Comparison of ENCODE assay signal across 8 mouse cellular contexts in genomic region chr1:86434439-86435201, GRCm38 (mm10). TPM values are rescaled to one million over a fixed set of nuclear protein-coding genes. Genes with fewer than 3 reads are reported as not detected.
DNase-seq lines count a peak whose midpoint lies in the region; ATAC-seq and TF ChIP-seq lines count a peak whose summit lies in the region.

No protein-coding gene starts in this region.

- 7% methylated on average over 46 of the region's 46 CpGs for WGBS in bone marrow, adult 2 months
- WGBS in embryonic facial prominence, embryonic 15.5 days, result 2% methylated on average over 45 of the region's 46 CpGs
- WGBS in heart, embryonic 10.5 days, result 4% methylated on average over 46 of the region's 46 CpGs
- WGBS in kidney, embryonic 15.5 days, result 4% methylated on average over 46 of the region's 46 CpGs

- H3K4me2 ChIP-seq in embryonic facial prominence, embryonic 15.5 days (replicated peaks), result peak overlapping the region; percentile 75
- peak overlapping the region; percentile 82 for H3K4me2 ChIP-seq in kidney, embryonic 15.5 days

- DNase-seq in 416B (ENCODE audit: low read depth), result peak; percentile 96
- DNase-seq in heart, embryonic 10.5 days (ENCODE audit: low spot score), result peak; percentile 100
- peak; percentile 99 for DNase-seq in liver
- DNase-seq in spleen, postnatal 4 days (ENCODE audit: low spot score in 2 of 2), result peak; percentile 97 to 99

- ATAC-seq in embryonic facial prominence, embryonic 15.5 days (ENCODE audit: insufficient number of reproducible peaks, low FRiP score, low TSS enrichment, low read depth), result peak; percentile 90
- ATAC-seq in kidney, embryonic 15.5 days (replicated peaks; ENCODE audit: low FRiP score), result peak; percentile 94
- peak; percentile 89 for ATAC-seq in monocyte, adult 5-6 weeks (replicated peaks; ENCODE audit: insufficient number of reproducible peaks, low FRiP score, low TSS enrichment, poor library complexity, severe bottlenecking)

- peaks cover 4% of the 10 kb centered on the region; the same call in 1 of the 2 replicates for H3K4me1 ChIP-seq in bone marrow, adult 2 months (ENCODE audit: control insufficient read depth, insufficient read depth, low read length)
- H3K4me1 ChIP-seq in embryonic facial prominence, embryonic 15.5 days, result peaks cover 59% of the 10 kb centered on the region
- peaks cover 57% of the 10 kb centered on the region for H3K4me1 ChIP-seq in heart, embryonic 10.5 days
- peaks cover 45% of the 10 kb centered on the region for H3K4me1 ChIP-seq in kidney, embryonic 15.5 days

- peak overlapping the region; percentile 64 for H3K9ac ChIP-seq in embryonic facial prominence, embryonic 15.5 days
- peak overlapping the region; percentile 81 for H3K9ac ChIP-seq in kidney, embryonic 15.5 days

- peak; percentile 54; the same call in 1 of the 2 replicates for TF ChIP-seq POLR2A in bone marrow, adult 2 months (IDR thresholded peaks at IDR 0.05; ENCODE audit: borderline replicate concordance, control insufficient read depth, low read depth, low read length)

- no peaks in the 10 kb centered on the region for H3K27me3 ChIP-seq in embryonic facial prominence, embryonic 15.5 days
- H3K27me3 ChIP-seq in heart, embryonic 10.5 days (ENCODE audit: insufficient read depth, poor library complexity, severe bottlenecking), result no peaks in the 10 kb centered on the region
- H3K27me3 ChIP-seq in kidney, embryonic 15.5 days, result no peaks in the 10 kb centered on the region

- TF ChIP-seq CTCF in bone marrow, adult 2 months (IDR thresholded peaks at IDR 0.05; ENCODE audit: control insufficient read depth, insufficient read depth, low read length), result no peak

- H3K36me3 ChIP-seq in embryonic facial prominence, embryonic 15.5 days, result no peaks in the 10 kb centered on the region
- no peaks in the 10 kb centered on the region for H3K36me3 ChIP-seq in heart, embryonic 10.5 days
- H3K36me3 ChIP-seq in kidney, embryonic 15.5 days, result no peaks in the 10 kb centered on the region

- H3K4me3 ChIP-seq in bone marrow, adult 2 months (replicated peaks; ENCODE audit: control insufficient read depth, low read depth, low read length), result peak overlapping the region; percentile 57
- H3K4me3 ChIP-seq in embryonic facial prominence, embryonic 15.5 days (replicated peaks), result peak overlapping the region; percentile 55
- H3K4me3 ChIP-seq in heart, embryonic 10.5 days, result peak overlapping the region; percentile 61
- peak overlapping the region; percentile 52 for H3K4me3 ChIP-seq in kidney, embryonic 15.5 days (replicated peaks)

- no peaks in the 10 kb centered on the region for H3K9me3 ChIP-seq in embryonic facial prominence, embryonic 15.5 days (replicated peaks)
- H3K9me3 ChIP-seq in heart, embryonic 10.5 days, result no peaks in the 10 kb centered on the region
- H3K9me3 ChIP-seq in kidney, embryonic 15.5 days (replicated peaks), result no peaks in the 10 kb centered on the region

- peak overlapping the region; percentile 93 for H3K27ac ChIP-seq in bone marrow, adult 2 months (ENCODE audit: control insufficient read depth, insufficient read depth, low read depth, low read length, poor library complexity)
- peak overlapping the region; percentile 98 for H3K27ac ChIP-seq in embryonic facial prominence, embryonic 15.5 days (replicated peaks)
- peak overlapping the region; percentile 98 for H3K27ac ChIP-seq in heart, embryonic 10.5 days
- H3K27ac ChIP-seq in kidney, embryonic 15.5 days, result peak overlapping the region; percentile 99

RNA-seq across cellular contexts. Expression of gene Tex44, which starts 8.5 kb away (rescaled TPM):
- polyA plus RNA-seq in bone marrow, adult 2 months (2011; ENCODE audit: insufficient read depth, insufficient read length, low replicate concordance, missing spikeins), result not detected in 2 replicates
- not detected in 2 replicates for polyA plus RNA-seq in embryonic facial prominence, embryonic 15.5 days (2015; fragmentation: Nextera tagmentation; extraction: Ambion mirVana)
- not detected in 2 replicates for polyA plus RNA-seq in heart, embryonic 10.5 days (2016; fragmentation: Nextera tagmentation; extraction: Ambion mirVana)
- not detected in 2 replicates for polyA plus RNA-seq in kidney, embryonic 15.5 days (2015; fragmentation: Nextera tagmentation; extraction: Ambion mirVana)
- total RNA-seq in monocyte, adult 5-6 weeks (2017), result not detected in 3 replicates

RNA-seq across cellular contexts. Expression of gene Nmur1, which starts 8.6 kb away (rescaled TPM):
- not detected in 2 replicates for polyA plus RNA-seq in bone marrow, adult 2 months (2011; ENCODE audit: insufficient read depth, insufficient read length, low replicate concordance, missing spikeins)
- not detected in 2 replicates for polyA plus RNA-seq in embryonic facial prominence, embryonic 15.5 days (2015; fragmentation: Nextera tagmentation; extraction: Ambion mirVana)
- 0.10 TPM in 1 of 2 replicates, not detected in the other for polyA plus RNA-seq in heart, embryonic 10.5 days (2016; fragmentation: Nextera tagmentation; extraction: Ambion mirVana)
- 0.13 TPM in 1 of 2 replicates, not detected in the other for polyA plus RNA-seq in kidney, embryonic 15.5 days (2015; fragmentation: Nextera tagmentation; extraction: Ambion mirVana)
- total RNA-seq in monocyte, adult 5-6 weeks (2017), result not detected in 3 replicates

Comparison
In these comparisons a context has a peak if more than half of its experiments do, and no peak if none do; other contexts are left out.
1. Peak in every context shown above with its lines: DNase-seq, ATAC-seq, H3K4me3 ChIP-seq and H3K27ac ChIP-seq.